Mouse (Mus musculus): ENCODE measurements around the gene Agap1. TPM values are rescaled to one million over a fixed set of nuclear protein-coding genes. Genes with fewer than 3 reads are reported as not detected.

Agap1 gene
- polyA plus RNA-seq, 1 experiment from 2014 or later, result 37.2 TPM

- no peak for ATAC-seq
- peaks cover 48% of the 10 kb centered on the region for H3K4me1 ChIP-seq (replicated peaks; ENCODE audit: control insufficient read depth, insufficient read depth, low read length)
- 77% methylated on average over 3 of the region's 3 CpGs for WGBS
Observed at GRCm38 (mm10) chr1:89468141-89468540, 13.5 kb downstream of the Agap1 start.

GRCm38 (mm10) chr1:89471430-89471829 is 16.8 kb downstream of the Agap1 start:
- ATAC-seq, result no peak
- Histone ChIP-seq H3K27ac (ENCODE audit: low read length) (no peak overlapping the region), H3K9ac (replicated peaks; ENCODE audit: low read depth, low read length) (no peak overlapping the region)

More at GRCm38 (mm10) chr1:89468141-89468540, 13.5 kb downstream of the Agap1 start:
- Histone ChIP-seq H3K4me2 (ENCODE audit: low read length) (no peak overlapping the region), H3K9ac (replicated peaks; ENCODE audit: low read depth, low read length) (no peak overlapping the region), H3K27ac (ENCODE audit: low read length) (no peak overlapping the region), H3K9me3 (ENCODE audit: control insufficient read depth, low read length) (no peaks in the 10 kb centered on the region), H3K4me3 (replicated peaks; ENCODE audit: low read length) (no peak overlapping the region), H3K36me3 (ENCODE audit: control insufficient read depth, insufficient read depth) (no peaks in the 10 kb centered on the region), H3K27me3 (replicated peaks; ENCODE audit: control insufficient read depth, insufficient read depth, low read length) (no peaks in the 10 kb centered on the region)

GRCm38 (mm10) chr1:89471891-89472290 is 17.3 kb downstream of the Agap1 start:
- peaks cover 28% of the 10 kb centered on the region for H3K4me1 ChIP-seq (replicated peaks; ENCODE audit: control insufficient read depth, insufficient read depth, low read length)
- WGBS, result 58% methylated on average over 9 of the region's 9 CpGs
- H3K9ac ChIP-seq (replicated peaks; ENCODE audit: low read depth, low read length), result no peak overlapping the region
- no peaks in the 10 kb centered on the region for H3K27me3 ChIP-seq (replicated peaks; ENCODE audit: control insufficient read depth, insufficient read depth, low read length)
- no peak overlapping the region for H3K27ac ChIP-seq (ENCODE audit: low read length)
- no peak overlapping the region for H3K4me3 ChIP-seq (replicated peaks; ENCODE audit: low read length)
- ATAC-seq, result no peak
- no peaks in the 10 kb centered on the region for H3K9me3 ChIP-seq (ENCODE audit: control insufficient read depth, low read length)
- no peaks in the 10 kb centered on the region for H3K36me3 ChIP-seq (ENCODE audit: control insufficient read depth, insufficient read depth)
- H3K4me2 ChIP-seq (ENCODE audit: low read length), result no peak overlapping the region

More at GRCm38 (mm10) chr1:89471430-89471829, 16.8 kb downstream of the Agap1 start:
- H3K4me2 ChIP-seq (ENCODE audit: low read length), result no peak overlapping the region
- no peaks in the 10 kb centered on the region for H3K36me3 ChIP-seq (ENCODE audit: control insufficient read depth, insufficient read depth)
- 86% methylated on average over 4 of the region's 4 CpGs for WGBS
- peaks cover 32% of the 10 kb centered on the region for H3K4me1 ChIP-seq (replicated peaks; ENCODE audit: control insufficient read depth, insufficient read depth, low read length)
- no peak overlapping the region for H3K4me3 ChIP-seq (replicated peaks; ENCODE audit: low read length)
- no peaks in the 10 kb centered on the region for H3K27me3 ChIP-seq (replicated peaks; ENCODE audit: control insufficient read depth, insufficient read depth, low read length)
- no peaks in the 10 kb centered on the region for H3K9me3 ChIP-seq (ENCODE audit: control insufficient read depth, low read length)

GRCm38 (mm10) chr1:89473946-89474345 is 19.3 kb downstream of the Agap1 start:
- Histone ChIP-seq H3K9ac (replicated peaks; ENCODE audit: low read depth, low read length) (no peak overlapping the region), H3K9me3 (ENCODE audit: control insufficient read depth, low read length) (no peaks in the 10 kb centered on the region), H3K4me1 (replicated peaks; ENCODE audit: control insufficient read depth, insufficient read depth, low read length) (peaks cover 13% of the 10 kb centered on the region), H3K27me3 (replicated peaks; ENCODE audit: control insufficient read depth, insufficient read depth, low read length) (no peaks in the 10 kb centered on the region), H3K36me3 (ENCODE audit: control insufficient read depth, insufficient read depth) (no peaks in the 10 kb centered on the region), H3K27ac (ENCODE audit: low read length) (no peak overlapping the region), H3K4me3 (replicated peaks; ENCODE audit: low read length) (no peak overlapping the region), H3K4me2 (ENCODE audit: low read length) (no peak overlapping the region)
- WGBS, result 90% methylated on average over 5 of the region's 5 CpGs
- ATAC-seq, result no peak

GRCm38 (mm10) chr1:89474853-89475252 is 20.2 kb downstream of the Agap1 start:
- Histone ChIP-seq H3K4me2 (ENCODE audit: low read length) (no peak overlapping the region), H3K36me3 (ENCODE audit: control insufficient read depth, insufficient read depth) (no peaks in the 10 kb centered on the region), H3K4me1 (replicated peaks; ENCODE audit: control insufficient read depth, insufficient read depth, low read length) (peaks cover 18% of the 10 kb centered on the region), H3K4me3 (replicated peaks; ENCODE audit: low read length) (no peak overlapping the region), H3K27ac (ENCODE audit: low read length) (no peak overlapping the region), H3K9me3 (ENCODE audit: control insufficient read depth, low read length) (no peaks in the 10 kb centered on the region), H3K9ac (replicated peaks; ENCODE audit: low read depth, low read length) (no peak overlapping the region), H3K27me3 (replicated peaks; ENCODE audit: control insufficient read depth, insufficient read depth, low read length) (no peaks in the 10 kb centered on the region)
- ATAC-seq, result no peak
- 73% methylated on average over 9 of the region's 9 CpGs for WGBS

GRCm38 (mm10) chr1:89477033-89477432 is 22.4 kb downstream of the Agap1 start:
- Histone ChIP-seq H3K4me3 (replicated peaks; ENCODE audit: low read length) (no peak overlapping the region), H3K27me3 (replicated peaks; ENCODE audit: control insufficient read depth, insufficient read depth, low read length) (no peaks in the 10 kb centered on the region), H3K36me3 (ENCODE audit: control insufficient read depth, insufficient read depth) (no peaks in the 10 kb centered on the region), H3K4me2 (ENCODE audit: low read length) (no peak overlapping the region), H3K27ac (ENCODE audit: low read length) (no peak overlapping the region), H3K9me3 (ENCODE audit: control insufficient read depth, low read length) (no peaks in the 10 kb centered on the region), H3K9ac (replicated peaks; ENCODE audit: low read depth, low read length) (no peak overlapping the region), H3K4me1 (replicated peaks; ENCODE audit: control insufficient read depth, insufficient read depth, low read length) (peaks cover 12% of the 10 kb centered on the region)
- no peak for ATAC-seq
- WGBS, result 89% methylated on average over 5 of the region's 5 CpGs

- no peaks in the 10 kb centered on the region for H3K9me3 ChIP-seq (ENCODE audit: control insufficient read depth, low read length)
- H3K4me1 ChIP-seq (replicated peaks; ENCODE audit: control insufficient read depth, insufficient read depth, low read length), result peaks cover 22% of the 10 kb centered on the region
- no peak for ATAC-seq
- no peak overlapping the region for H3K27ac ChIP-seq (ENCODE audit: low read length)
- H3K36me3 ChIP-seq (ENCODE audit: control insufficient read depth, insufficient read depth), result no peaks in the 10 kb centered on the region
- H3K27me3 ChIP-seq (replicated peaks; ENCODE audit: control insufficient read depth, insufficient read depth, low read length), result no peaks in the 10 kb centered on the region
- H3K9ac ChIP-seq (replicated peaks; ENCODE audit: low read depth, low read length), result no peak overlapping the region
- 70% methylated on average over 4 of the region's 4 CpGs for WGBS
- H3K4me2 ChIP-seq (ENCODE audit: low read length), result no peak overlapping the region
- H3K4me3 ChIP-seq (replicated peaks; ENCODE audit: low read length), result no peak overlapping the region
Observed at GRCm38 (mm10) chr1:89478571-89479460, 24.2 kb downstream of the Agap1 start.

- Histone ChIP-seq H3K4me3 (replicated peaks; ENCODE audit: low read length) (no peak overlapping the region), H3K9me3 (ENCODE audit: control insufficient read depth, low read length) (no peaks in the 10 kb centered on the region), H3K9ac (replicated peaks; ENCODE audit: low read depth, low read length) (no peak overlapping the region), H3K27me3 (replicated peaks; ENCODE audit: control insufficient read depth, insufficient read depth, low read length) (no peaks in the 10 kb centered on the region), H3K27ac (ENCODE audit: low read length) (no peak overlapping the region), H3K4me1 (replicated peaks; ENCODE audit: control insufficient read depth, insufficient read depth, low read length) (peaks cover 24% of the 10 kb centered on the region), H3K4me2 (ENCODE audit: low read length) (no peak overlapping the region), H3K36me3 (ENCODE audit: control insufficient read depth, insufficient read depth) (no peaks in the 10 kb centered on the region)
- WGBS, result 85% methylated on average over 9 of the region's 9 CpGs
- ATAC-seq, result no peak
Observed at GRCm38 (mm10) chr1:89481154-89481553, 26.5 kb downstream of the Agap1 start.

- Histone ChIP-seq H3K4me2 (ENCODE audit: low read length) (no peak overlapping the region), H3K9me3 (ENCODE audit: control insufficient read depth, low read length) (no peaks in the 10 kb centered on the region), H3K4me1 (replicated peaks; ENCODE audit: control insufficient read depth, insufficient read depth, low read length) (peaks cover 26% of the 10 kb centered on the region), H3K9ac (replicated peaks; ENCODE audit: low read depth, low read length) (no peak overlapping the region), H3K27ac (ENCODE audit: low read length) (no peak overlapping the region), H3K27me3 (replicated peaks; ENCODE audit: control insufficient read depth, insufficient read depth, low read length) (no peaks in the 10 kb centered on the region), H3K36me3 (ENCODE audit: control insufficient read depth, insufficient read depth) (no peaks in the 10 kb centered on the region), H3K4me3 (replicated peaks; ENCODE audit: low read length) (no peak overlapping the region)
- 50% methylated on average over 5 of the region's 5 CpGs for WGBS
- no peak for ATAC-seq
Observed at GRCm38 (mm10) chr1:89482812-89483211, 28.2 kb downstream of the Agap1 start.

Measured in forebrain, embryonic 16.5 days (tissue).